Mouse (Mus musculus) urinary bladder, postnatal 10 days (tissue): Measurements from ENCODE around the gene Rab5c.

Experiments used
- DNase-seq: peaks from one replicate; pipeline ENCODE4 v3.0.0; 2022; ENCODE audit warnings: low spot score

The Rab5c gene

GRCm38 (mm10) chr11:100738066-100738604 is at the start of gene Rab5c:
Gene Rab5c, minus strand, starts transcription at chr11:100738215.
- peak; percentile 91 for DNase-seq

GRCm38 (mm10) chr11:100785774-100786173 is 47.8 kb upstream of the Rab5c start:
- DNase-seq = no peak

DNA sequence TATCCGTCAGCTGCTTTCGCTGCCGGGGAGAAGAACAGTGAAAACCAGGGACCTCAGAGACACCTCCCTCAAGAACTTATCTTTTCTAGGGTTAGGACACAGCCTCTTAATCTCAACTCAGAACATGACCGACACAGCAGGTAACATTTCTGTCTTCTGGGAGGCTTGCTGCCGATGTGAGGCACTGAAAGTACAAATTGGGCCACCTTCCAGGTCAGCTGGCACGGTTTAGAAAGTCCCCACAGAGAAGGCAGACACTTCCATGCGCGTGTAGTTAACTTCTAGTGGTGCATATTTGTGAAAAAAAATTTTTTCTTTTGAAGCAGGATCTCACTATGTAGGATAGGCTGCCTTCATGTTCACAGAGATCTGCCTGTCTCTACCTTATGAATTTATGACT is 46.3 kb upstream of the Rab5c start:
- no peak for DNase-seq

GRCm38 (mm10) chr11:100782568-100782967 is 44.6 kb upstream of the Rab5c start:
- DNase-seq = no peak

DNA sequence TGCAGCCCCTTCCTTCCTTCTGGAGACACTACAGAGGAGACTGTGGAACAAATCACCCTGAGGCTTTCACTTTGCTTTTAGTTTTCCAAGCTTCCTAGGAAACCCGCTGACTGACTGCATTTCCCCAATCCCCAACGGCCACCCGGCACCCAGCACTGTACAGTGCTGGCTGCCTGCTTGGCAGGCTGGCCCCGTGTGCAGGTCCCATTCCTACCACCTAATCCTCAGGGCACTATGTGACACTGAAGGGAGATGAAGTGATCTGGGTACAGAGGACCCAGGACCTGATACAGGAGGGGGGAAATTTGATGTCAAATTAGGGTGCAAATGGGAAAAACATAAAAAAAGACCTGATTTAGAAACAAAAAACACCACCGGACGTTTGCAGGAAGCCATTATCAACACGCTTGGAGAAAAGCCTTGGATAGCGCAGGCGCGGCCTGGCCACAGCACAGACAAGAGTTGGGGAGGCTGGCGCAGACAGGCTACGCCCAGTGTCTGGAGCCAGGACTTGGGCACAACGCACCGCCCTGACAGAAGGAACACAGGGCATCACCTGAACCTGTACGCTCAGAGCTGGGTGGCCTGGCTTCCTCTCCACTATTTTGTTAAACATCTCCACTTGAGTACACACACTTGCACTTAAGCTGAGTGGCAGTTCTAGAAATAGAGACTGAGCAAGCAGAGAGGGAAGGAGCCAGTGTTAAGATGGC is 43.9 kb upstream of the Rab5c start:
- no peak for DNase-seq

GRCm38 (mm10) chr11:100780247-100780646 is 42.2 kb upstream of the Rab5c start:
- no peak for DNase-seq

GRCm38 (mm10) chr11:100778069-100778468 is 40.1 kb upstream of the Rab5c start:
- no peak for DNase-seq

DNA sequence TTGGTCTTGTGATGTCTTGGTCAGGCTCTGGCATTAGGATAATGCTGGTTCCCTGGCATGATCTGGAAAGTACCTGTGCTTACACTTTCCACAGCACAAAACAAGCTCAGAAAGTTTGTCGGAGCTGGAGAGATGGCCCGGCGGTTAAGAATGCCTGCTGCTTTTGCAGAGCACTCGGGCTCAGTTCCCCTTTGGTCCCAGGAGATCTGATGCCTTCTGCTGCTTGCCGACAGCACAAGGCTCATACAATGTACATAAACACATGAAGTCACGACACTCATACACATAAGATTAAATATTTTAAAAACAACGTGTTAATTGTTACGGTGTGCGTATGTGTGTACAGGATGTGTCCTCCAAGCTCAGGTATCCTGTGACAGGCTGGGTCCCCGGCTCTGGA is 37.9 kb upstream of the Rab5c start:
- no peak for DNase-seq

- DNase-seq = no peak
Measured at GRCm38 (mm10) chr11:100774261-100774660, 36.2 kb upstream of the Rab5c start.

GRCm38 (mm10) chr11:100770646-100771408 is 32.8 kb upstream of the Rab5c start, which contains the start of gene Ghdc:
Gene Ghdc, minus strand, starts transcription at chr11:100770957.
- DNase-seq = no peak

GRCm38 (mm10) chr11:100769980-100770379 is 32.0 kb upstream of the Rab5c start:
- DNase-seq = no peak

- DNase-seq = no peak
Measured at GRCm38 (mm10) chr11:100767871-100768270, 29.9 kb upstream of the Rab5c start.

- no peak for DNase-seq
Measured at GRCm38 (mm10) chr11:100766726-100767125, 28.7 kb upstream of the Rab5c start.

GRCm38 (mm10) chr11:100762831-100763230 is 24.8 kb upstream of the Rab5c start, which contains the start of gene Hcrt:
Gene Hcrt, minus strand, starts transcription at chr11:100762931.
- no peak for DNase-seq

DNA sequence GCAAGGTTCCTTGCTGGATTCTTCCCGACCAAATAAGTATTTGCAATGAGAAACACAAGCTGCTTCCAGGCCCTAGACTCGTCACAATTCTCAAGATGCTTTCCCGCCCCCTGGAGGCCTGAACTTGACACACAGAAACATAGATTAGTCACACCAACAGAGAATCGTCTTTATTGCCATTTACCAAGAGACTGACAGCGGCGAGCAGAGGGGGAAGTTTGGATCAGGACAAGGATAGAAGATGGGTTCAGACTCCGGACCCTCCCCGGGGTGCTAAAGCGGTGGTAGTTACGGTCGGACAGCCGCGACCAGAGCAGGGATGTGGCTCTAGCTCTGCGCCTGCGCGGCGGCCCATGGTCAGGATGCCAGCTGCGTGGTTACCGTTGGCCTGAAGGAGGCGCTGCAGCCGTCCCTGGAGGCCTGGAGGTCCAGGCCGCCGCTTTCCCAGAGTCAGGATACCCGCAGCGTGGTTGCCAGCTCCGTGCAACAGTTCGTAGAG is 23.6 kb upstream of the Rab5c start:
- peak; percentile 54 for DNase-seq

- DNase-seq = no peak
Measured at GRCm38 (mm10) chr11:100759611-100760233, 21.7 kb upstream of the Rab5c start, which contains the start of gene Kcnh4. Gene Kcnh4, minus strand, starts transcription at chr11:100759942.

DNA sequence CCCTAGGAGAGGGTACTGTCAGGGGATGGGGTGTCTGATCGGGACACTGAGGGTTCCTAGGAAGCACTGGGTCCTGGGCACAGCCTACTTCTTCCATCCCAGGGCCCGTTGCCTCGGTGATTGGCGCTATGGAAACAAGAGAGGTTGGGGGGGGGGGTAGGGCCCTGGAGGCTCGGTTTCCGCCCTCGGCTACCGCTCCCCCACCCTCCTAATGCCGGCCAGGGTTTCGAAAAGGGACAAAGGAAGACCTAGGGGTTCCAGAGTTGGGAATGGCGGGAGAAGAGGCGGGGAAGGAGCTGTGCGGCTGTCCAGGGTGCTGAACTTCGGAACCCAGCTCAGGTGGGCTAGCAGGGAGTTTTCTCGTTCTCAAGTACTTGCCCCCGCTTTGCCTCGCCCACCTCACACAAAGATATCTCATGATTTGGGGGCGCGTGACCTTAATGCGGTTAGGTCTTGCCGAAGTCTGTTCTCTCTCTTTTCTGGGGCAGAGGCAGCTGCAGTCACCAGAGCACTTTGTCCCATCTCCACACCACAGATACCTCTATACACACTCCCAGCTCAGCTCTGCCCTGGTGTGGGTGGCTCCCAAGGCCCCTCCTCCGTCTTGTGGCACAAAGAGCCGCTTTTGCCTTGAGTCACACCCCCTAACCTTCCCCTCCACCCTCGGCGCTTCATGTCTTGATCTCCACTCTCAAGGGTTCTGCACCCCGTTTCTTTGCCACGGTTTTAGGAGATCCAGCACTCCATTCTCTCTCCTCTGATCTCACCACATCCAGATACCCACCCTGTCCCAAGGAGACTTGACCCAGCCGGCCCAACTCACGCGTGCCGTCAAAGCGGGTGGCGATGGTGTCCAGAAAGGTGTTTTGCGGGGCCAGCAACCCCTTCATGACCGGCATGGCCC is 20.9 kb upstream of the Rab5c start:
- no peak for DNase-seq

GRCm38 (mm10) chr11:100757566-100757965 is 19.6 kb upstream of the Rab5c start:
- no peak for DNase-seq

GRCm38 (mm10) chr11:100756476-100756875 is 18.5 kb upstream of the Rab5c start:
- no peak for DNase-seq

- DNase-seq = no peak
Measured at GRCm38 (mm10) chr11:100754693-100755057, 16.7 kb upstream of the Rab5c start.

- DNase-seq = no peak
Measured at GRCm38 (mm10) chr11:100754021-100754692, 16.1 kb upstream of the Rab5c start.
